Mouse (Mus musculus) liver, embryonic 11.5 days (tissue): ENCODE results near the gene Alkbh1. TPM values are rescaled to one million over a fixed set of nuclear protein-coding genes. Genes with fewer than 3 reads are reported as not detected.

Experiments used
- ATAC-seq: fragments of 200-750 bp; cut with Nextera tagmentation; replicated peaks from 2 replicates; pipeline ENCODE4 v1.8.0; 2017; ENCODE audit warnings: moderate number of reproducible peaks, mild to moderate bottlenecking, moderate TSS enrichment, moderate library complexity; ENCODE audit not compliant: low FRiP score
- DNase-seq: peaks from one replicate; pipeline ENCODE4 v3.0.0-alpha.2; 2017; ENCODE audit warnings: low spot score
- H3K27ac ChIP-seq: fragments of 300-500 bp; sonication (generic); 2 replicates; pipeline ENCODE4 v1.5.1; 2014; ENCODE audit warnings: mild to moderate bottlenecking, low read depth, low read length, control low read depth
- H3K27me3 ChIP-seq: fragments of 300-500 bp; sonication (generic); replicated peaks from 2 replicates; pipeline ENCODE4 v1.6.1; 2014; ENCODE audit warnings: low read length, mixed read lengths; ENCODE audit not compliant: control insufficient read depth, insufficient read depth
- H3K36me3 ChIP-seq: fragments of 300-500 bp; sonication (generic); 2 replicates; pipeline ENCODE4 v1.6.1; 2014; ENCODE audit warnings: mild to moderate bottlenecking, low read length, moderate library complexity, mixed read lengths; ENCODE audit not compliant: control insufficient read depth, insufficient read depth
- H3K4me1 ChIP-seq: fragments of 300-500 bp; sonication (generic); replicated peaks from 2 replicates; pipeline ENCODE4 v1.6.1; 2014; ENCODE audit warnings: low read length, mixed read lengths; ENCODE audit not compliant: control insufficient read depth, insufficient read depth
- H3K4me2 ChIP-seq: fragments of 300-500 bp; sonication (generic); 2 replicates; pipeline ENCODE4 v1.6.1; 2014; ENCODE audit warnings: mild to moderate bottlenecking, control low read depth, moderate library complexity
- H3K4me3 ChIP-seq: fragments of 300-500 bp; sonication (generic); 2 replicates; pipeline ENCODE4 v1.5.1; 2014; ENCODE audit warnings: low read depth, low read length, control low read depth
- H3K9ac ChIP-seq: fragments of 300-500 bp; sonication (generic); 2 replicates; pipeline ENCODE4 v1.6.1; 2014; ENCODE audit warnings: low read depth, low read length, control low read depth
- H3K9me3 ChIP-seq: fragments of 300-500 bp; sonication (generic); 2 replicates; pipeline ENCODE4 v1.6.1; 2016; ENCODE audit warnings: low read length, inconsistent platforms, mixed read lengths; ENCODE audit not compliant: control insufficient read depth
- WGBS: fragments of 180-500 bp; shearing (Covaris S2); extraction: QIAGEN DNeasy Blood & Tissue Kit; methylation state at CpG from one replicate; pipeline ENCODE4 v1.1.7; 2014; 5-methylcytosine and 5-hydroxymethylcytosine counted together
- polyA plus RNA-seq: library from polyadenylated mRNA; unstranded; fragments of >200 nt; fragmentation: Nextera tagmentation; extraction: Ambion mirVana; gene quantifications from 2 replicates; pipeline ENCODE4 v1.2.1, GENCODE M21; 2014

Gene Alkbh1
- polyA plus RNA-seq, 1 experiment from 2014 or later: 64.9 TPM

- Histone ChIP-seq H3K4me3 (no peak overlapping the region), H3K27me3 (no peaks in the 10 kb centered on the region), H3K4me2 (no peak overlapping the region), H3K4me1 (peaks cover 6% of the 10 kb centered on the region), H3K27ac (no peak overlapping the region), H3K36me3 (peaks cover 42% of the 10 kb centered on the region; the same call in 1 of the 2 replicates), H3K9me3 (no peaks in the 10 kb centered on the region), H3K9ac (no peak overlapping the region)
- no peak for ATAC-seq
- 85% methylated on average over 9 of the region's 9 CpGs for WGBS
- DNase-seq: no peak
Measured at GRCm38 (mm10) chr12:87449456-87449855, 5.6 kb upstream of the Alkbh1 start.

- Histone ChIP-seq H3K27me3 (no peaks in the 10 kb centered on the region), H3K4me3 (peak overlapping the region; percentile 91), H3K36me3 (peaks cover 24% of the 10 kb centered on the region), H3K9me3 (no peaks in the 10 kb centered on the region), H3K27ac (no peak overlapping the region), H3K9ac (peak overlapping the region; percentile 92), H3K4me1 (peaks cover 12% of the 10 kb centered on the region), H3K4me2 (peak overlapping the region; percentile 81)
- DNase-seq (no peak), ATAC-seq (no peak)
- WGBS: 1% methylated on average over 16 of the region's 16 CpGs
Measured at GRCm38 (mm10) chr12:87444211-87444610, 394 bp upstream of the Alkbh1 start.

- WGBS: under 1% methylated on average over 33 of the region's 33 CpGs
- peak; percentile 71 for ATAC-seq
- peaks cover 12% of the 10 kb centered on the region for H3K4me1 ChIP-seq
- peak overlapping the region; percentile 67 for H3K27ac ChIP-seq
- H3K4me2 ChIP-seq: peak overlapping the region; percentile 81
- H3K9ac ChIP-seq: peak overlapping the region; percentile 92
- H3K27me3 ChIP-seq: no peaks in the 10 kb centered on the region
- no peaks in the 10 kb centered on the region for H3K9me3 ChIP-seq
- no peak for DNase-seq
- H3K36me3 ChIP-seq: peaks cover 20% of the 10 kb centered on the region
- peak overlapping the region; percentile 91 for H3K4me3 ChIP-seq
Measured at GRCm38 (mm10) chr12:87443115-87443699, 610 bp downstream of the Alkbh1 start.

DNA sequence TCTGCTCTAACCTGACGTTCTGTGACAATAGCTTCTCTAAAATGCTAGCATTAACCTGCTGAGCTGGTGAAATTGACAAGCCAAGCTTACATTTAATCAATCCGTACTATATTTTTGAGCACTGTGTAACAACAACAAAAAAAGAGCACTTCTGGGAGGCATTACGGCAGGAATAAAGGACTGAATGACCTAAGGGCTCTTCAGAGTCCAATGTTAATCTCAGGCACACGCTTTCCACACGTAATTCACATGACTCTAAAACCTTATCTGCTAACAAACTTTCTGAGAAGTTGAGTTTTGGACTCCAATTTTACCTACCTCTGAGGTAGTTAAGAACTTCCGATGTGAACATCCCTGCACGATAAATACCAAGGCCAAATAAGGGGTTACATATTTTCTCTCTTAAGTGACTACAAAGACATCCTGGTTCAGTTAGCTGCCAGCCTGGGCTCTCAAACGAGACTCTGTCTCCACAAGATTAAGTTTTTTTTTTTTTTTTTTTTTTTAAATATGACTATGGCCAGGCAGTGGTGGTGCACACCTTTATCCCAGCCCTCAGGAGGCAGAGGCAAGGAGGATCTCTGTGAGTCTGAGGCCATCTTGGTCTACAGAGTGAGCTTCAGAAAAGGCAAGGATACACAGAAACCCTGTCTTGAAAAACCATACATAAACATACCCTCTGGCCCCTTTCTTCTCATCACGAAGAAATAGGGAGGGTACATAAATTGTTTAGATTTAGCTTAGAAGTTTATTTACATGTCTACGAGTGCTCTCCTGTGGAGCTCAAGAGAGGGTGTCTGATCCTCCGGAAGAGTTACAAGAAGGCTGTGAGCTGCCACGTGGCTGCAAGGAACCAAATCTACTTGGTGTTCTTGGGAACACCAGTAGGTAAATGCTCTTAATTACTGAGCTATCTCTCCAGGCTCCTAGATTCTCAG is 1.4 kb downstream of the Alkbh1 start:
- H3K4me1 ChIP-seq: peaks cover 12% of the 10 kb centered on the region
- H3K9me3 ChIP-seq: no peaks in the 10 kb centered on the region
- 18% methylated on average over 12 of the region's 12 CpGs for WGBS
- peak overlapping the region; percentile 81 for H3K4me2 ChIP-seq
- ATAC-seq (no peak), DNase-seq (peak; percentile 36)
- peaks cover 22% of the 10 kb centered on the region for H3K36me3 ChIP-seq
- no peaks in the 10 kb centered on the region for H3K27me3 ChIP-seq
- peak overlapping the region; percentile 91 for H3K4me3 ChIP-seq
- H3K9ac ChIP-seq: peak overlapping the region; percentile 92
- H3K27ac ChIP-seq: peak overlapping the region; percentile 67

GRCm38 (mm10) chr12:87428885-87429284 is 14.9 kb downstream of the Alkbh1 start:
- WGBS: 86% methylated on average over 8 of the region's 8 CpGs
- no peak overlapping the region for H3K4me3 ChIP-seq
- H3K27me3 ChIP-seq: no peaks in the 10 kb centered on the region
- H3K9ac ChIP-seq: no peak overlapping the region
- no peak for DNase-seq
- no peaks in the 10 kb centered on the region for H3K4me1 ChIP-seq
- H3K36me3 ChIP-seq: peaks cover 53% of the 10 kb centered on the region
- H3K27ac ChIP-seq: no peak overlapping the region
- H3K9me3 ChIP-seq: no peaks in the 10 kb centered on the region
- ATAC-seq: no peak
- no peak overlapping the region for H3K4me2 ChIP-seq

DNA sequence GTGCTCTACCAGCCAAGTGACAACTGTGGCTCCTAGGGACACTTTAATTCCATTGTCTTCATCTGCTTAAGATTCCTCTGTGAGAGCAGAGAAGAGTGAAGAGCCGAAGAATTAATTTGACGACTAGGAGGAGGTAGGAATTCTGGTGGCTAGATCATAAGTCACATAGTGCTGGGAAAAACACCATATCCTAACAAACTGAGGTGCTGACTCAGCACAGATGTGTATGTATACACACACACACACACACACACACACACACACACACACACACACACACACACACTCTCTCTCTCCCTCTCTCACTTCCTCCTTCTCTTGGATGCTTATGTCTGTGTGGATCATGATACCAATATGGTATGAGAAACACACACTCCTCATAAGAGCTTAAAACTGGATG is 15.5 kb downstream of the Alkbh1 start:
- Histone ChIP-seq H3K4me1 (no peaks in the 10 kb centered on the region), H3K9ac (no peak overlapping the region), H3K9me3 (no peaks in the 10 kb centered on the region), H3K4me3 (no peak overlapping the region), H3K27ac (no peak overlapping the region), H3K4me2 (no peak overlapping the region), H3K27me3 (no peaks in the 10 kb centered on the region), H3K36me3 (peaks cover 47% of the 10 kb centered on the region)
- ATAC-seq (no peak), DNase-seq (no peak)
- 87% methylated on average over 2 of the region's 2 CpGs for WGBS

GRCm38 (mm10) chr12:87426354-87427031 is 17.3 kb downstream of the Alkbh1 start:
- Histone ChIP-seq H3K4me1 (no peaks in the 10 kb centered on the region), H3K27me3 (no peaks in the 10 kb centered on the region), H3K4me3 (no peak overlapping the region), H3K9me3 (no peaks in the 10 kb centered on the region), H3K9ac (no peak overlapping the region), H3K27ac (no peak overlapping the region), H3K4me2 (no peak overlapping the region), H3K36me3 (peaks cover 40% of the 10 kb centered on the region)
- DNase-seq (no peak), ATAC-seq (no peak)
- 87% methylated on average over 5 of the region's 5 CpGs for whole genome bisulfite sequencing

GRCm38 (mm10) chr12:87424516-87424915 is 19.3 kb downstream of the Alkbh1 start:
- peaks cover 23% of the 10 kb centered on the region for H3K36me3 ChIP-seq

More at GRCm38 (mm10) chr12:87424516-87424915, 19.3 kb downstream of the Alkbh1 start:
- ATAC-seq (no peak), DNase-seq (no peak)
- no peaks in the 10 kb centered on the region for H3K9me3 ChIP-seq
- H3K4me3 ChIP-seq: no peak overlapping the region
- WGBS: 39% methylated on average over 3 of the region's 3 CpGs
- H3K27ac ChIP-seq: no peak overlapping the region; the same call in 1 of the 2 replicates
- no peak overlapping the region for H3K4me2 ChIP-seq
- H3K9ac ChIP-seq: no peak overlapping the region
- H3K4me1 ChIP-seq: peaks cover 8% of the 10 kb centered on the region
- no peaks in the 10 kb centered on the region for H3K27me3 ChIP-seq
